Mouse (Mus musculus) bone marrow, adult 2 months (tissue): ENCODE data around the gene Slc6a1.

ENCODE experiments used
- CTCF ChIP-seq: fragments of 200-500 bp; IDR thresholded peaks from 2 replicates; pipeline ENCODE4 v1.5.1; 2011; ENCODE audit warnings: low read length, control low read depth; ENCODE audit not compliant: control insufficient read depth, insufficient read depth
- POLR2A ChIP-seq: fragments of 200-500 bp; IDR thresholded peaks from 2 replicates; pipeline ENCODE4 v1.6.1; 2011; ENCODE audit warnings: low read depth, mild to moderate bottlenecking, control low read depth, low read length, borderline replicate concordance; ENCODE audit not compliant: control insufficient read depth

GRCm38 (mm10) chr6:114254927-114255326 is 27.5 kb upstream of the Slc6a1 start:
- TF ChIP-seq CTCF: no peak
- TF ChIP-seq POLR2A: no peak
